Mouse (Mus musculus) regulatory T cell (primary cell): ENCODE data around the gene Fyb2.
"Not testable (repeated sequence)": the region's sequence is repeated elsewhere in the genome, so short reads cannot be mapped to it uniquely, and the experiment has no call there.

Experiments
- in situ Hi-C: fragments of 300-600 bp; cut with MboI, MseI; formaldehyde crosslinking; loops from one replicate; pipeline ENCODE4 v1.15.1; 2025; ENCODE audit warnings: high pct_unique_total_duplicates

Fyb2 gene

GRCm38 (mm10) chr4:104939535-104939934, 26.3 kb downstream of the Fyb2 start:
- in situ Hi-C loops = no loop called here

GRCm38 (mm10) chr4:104941895-104942294, 28.6 kb downstream of the Fyb2 start:
- in situ Hi-C loops = no loop called here

GRCm38 (mm10) chr4:104944482-104944881, 31.2 kb downstream of the Fyb2 start:
- in situ Hi-C loops = no loop called here

- in situ Hi-C loops = no loop called here
Observed at GRCm38 (mm10) chr4:104948886-104949285, 35.6 kb downstream of the Fyb2 start.

DNA sequence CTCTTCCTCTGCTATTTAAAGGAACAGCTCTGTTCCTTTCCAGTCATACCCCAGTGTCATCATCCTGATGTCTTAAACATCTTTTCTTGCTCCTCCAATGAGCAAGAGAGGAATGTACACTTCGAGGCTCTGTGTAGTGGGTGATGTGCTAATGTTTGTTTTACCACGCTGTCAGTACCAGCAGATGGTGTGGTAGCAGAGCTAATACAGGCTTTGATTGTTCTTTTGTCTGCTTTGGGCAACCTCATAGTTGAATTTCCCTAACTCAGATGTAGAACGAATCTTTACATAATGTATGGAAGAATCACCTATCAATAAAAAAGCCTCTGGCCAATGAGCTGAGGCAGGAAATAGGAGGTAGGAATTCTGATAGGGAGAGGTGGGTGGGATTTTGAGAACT, 36.0 kb downstream of the Fyb2 start:
- in situ Hi-C loops = no loop called here

GRCm38 (mm10) chr4:104951280-104951878, 38.1 kb downstream of the Fyb2 start:
- in situ Hi-C loops = no loop called here

DNA sequence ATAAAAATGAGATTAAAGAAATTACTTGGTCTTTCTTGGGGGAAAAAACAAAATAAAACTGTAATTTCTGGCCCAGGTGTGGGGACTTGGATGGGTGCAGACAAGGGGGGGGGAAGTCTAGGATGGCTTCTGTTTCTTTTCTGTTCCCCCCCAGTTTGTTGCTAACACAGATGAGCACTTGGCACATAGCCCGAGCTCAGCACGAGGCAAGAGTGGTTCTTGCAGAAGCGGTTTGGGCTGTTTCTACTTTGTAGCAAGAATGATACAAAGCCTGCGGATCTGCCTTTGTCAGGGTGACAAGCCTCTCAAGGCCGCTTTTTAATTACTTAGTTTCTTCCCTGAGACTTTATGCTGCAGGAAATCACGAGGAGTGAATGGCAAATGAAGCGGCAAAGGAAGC, 43.4 kb downstream of the Fyb2 start:
- in situ Hi-C loops = no loop called here

- in situ Hi-C loops = no loop called here
Observed at GRCm38 (mm10) chr4:104961431-104961830, 48.2 kb downstream of the Fyb2 start.

DNA sequence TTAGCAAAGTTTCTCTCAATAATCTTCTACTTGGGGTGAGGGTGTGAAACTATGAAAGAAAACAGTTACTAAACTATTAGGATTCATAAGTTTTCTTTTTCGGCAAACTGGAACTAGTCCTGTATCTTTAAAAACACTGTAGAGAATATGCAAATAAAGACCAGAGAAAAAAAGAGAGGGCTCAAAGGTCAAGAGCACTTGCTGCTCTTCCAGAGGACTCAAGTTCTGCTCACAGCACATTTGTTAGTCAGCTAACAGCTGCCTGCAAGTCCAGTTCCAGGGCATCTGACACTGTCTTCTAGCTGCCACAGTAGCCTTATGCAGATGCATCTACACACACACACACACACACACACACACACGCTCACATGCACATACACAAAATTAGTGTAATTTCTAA, 59.4 kb downstream of the Fyb2 start:
- in situ Hi-C loops = no loop called here

GRCm38 (mm10) chr4:104975162-104975830, 62.0 kb downstream of the Fyb2 start:
- in situ Hi-C loops = no loop called here

GRCm38 (mm10) chr4:104985960-104986632, 72.8 kb downstream of the Fyb2 start:
- in situ Hi-C loops = no loop called here

GRCm38 (mm10) chr4:104987631-104988030, 74.4 kb downstream of the Fyb2 start:
- in situ Hi-C loops = no loop called here

DNA sequence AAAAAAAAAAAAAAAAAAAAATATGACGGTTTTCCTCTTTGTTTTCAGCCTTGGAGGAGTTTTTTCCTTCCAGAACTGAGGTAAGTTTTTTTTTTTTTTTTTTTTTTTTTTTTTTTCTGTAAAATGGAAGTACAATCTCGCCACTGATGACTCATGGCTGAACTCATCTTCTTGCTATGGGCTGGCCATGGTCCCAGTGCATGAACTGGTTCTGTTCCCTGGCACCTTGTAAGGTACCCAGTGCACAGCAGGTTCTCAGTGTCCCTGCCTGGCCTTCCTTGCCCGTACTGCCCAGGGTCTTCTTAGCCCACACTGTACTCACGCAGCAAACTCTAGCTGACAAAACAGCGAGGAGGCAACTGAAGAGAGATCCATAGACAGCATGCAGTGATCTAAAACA, 74.8 kb downstream of the Fyb2 start:
- in situ Hi-C loops = no loop called here

GRCm38 (mm10) chr4:104988709-104989108, 75.5 kb downstream of the Fyb2 start:
- in situ Hi-C loops = no loop called here

- in situ Hi-C loops = no loop called here
Observed at GRCm38 (mm10) chr4:104990016-104990415, 76.8 kb downstream of the Fyb2 start.

GRCm38 (mm10) chr4:104990686-104991085, 77.4 kb downstream of the Fyb2 start:
- in situ Hi-C loops = no loop called here

GRCm38 (mm10) chr4:104992271-104992670, 79.0 kb downstream of the Fyb2 start:
- in situ Hi-C loops = no loop called here

DNA sequence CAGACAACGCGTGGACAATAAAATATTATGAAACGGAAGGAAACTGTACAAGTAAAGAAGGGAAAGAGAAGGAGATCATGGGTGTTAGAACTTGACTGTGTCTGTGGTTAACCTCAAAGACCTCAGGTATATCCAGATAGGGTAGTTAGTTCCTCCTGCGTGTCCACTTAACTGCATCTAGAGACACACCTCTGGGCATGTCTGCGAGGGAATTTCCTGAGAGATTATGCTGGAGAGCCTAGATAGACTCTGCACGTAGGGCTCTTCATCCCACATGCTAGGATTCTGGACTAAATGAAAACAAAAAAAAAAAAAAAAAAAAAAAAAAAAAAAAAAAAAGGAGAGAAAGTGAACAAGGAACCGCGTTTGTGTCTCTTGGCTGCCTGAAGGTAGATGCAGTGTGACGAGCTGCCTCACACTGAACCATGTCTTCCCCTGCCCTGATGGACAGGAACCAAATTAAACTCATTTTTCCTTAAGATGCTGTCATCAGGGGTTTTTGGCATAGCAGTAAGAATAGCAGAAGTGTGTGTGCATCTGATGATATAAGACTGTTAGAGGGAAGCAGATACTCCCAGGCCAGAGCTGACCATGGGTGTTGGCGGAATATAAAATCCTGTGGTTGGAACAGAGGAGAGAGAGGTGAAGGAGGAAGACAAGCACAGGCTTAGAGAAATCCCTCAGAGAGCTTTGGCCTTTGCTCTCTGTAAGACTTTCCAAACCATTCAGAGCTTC, 80.1 kb downstream of the Fyb2 start:
- in situ Hi-C loops = no loop called here

DNA sequence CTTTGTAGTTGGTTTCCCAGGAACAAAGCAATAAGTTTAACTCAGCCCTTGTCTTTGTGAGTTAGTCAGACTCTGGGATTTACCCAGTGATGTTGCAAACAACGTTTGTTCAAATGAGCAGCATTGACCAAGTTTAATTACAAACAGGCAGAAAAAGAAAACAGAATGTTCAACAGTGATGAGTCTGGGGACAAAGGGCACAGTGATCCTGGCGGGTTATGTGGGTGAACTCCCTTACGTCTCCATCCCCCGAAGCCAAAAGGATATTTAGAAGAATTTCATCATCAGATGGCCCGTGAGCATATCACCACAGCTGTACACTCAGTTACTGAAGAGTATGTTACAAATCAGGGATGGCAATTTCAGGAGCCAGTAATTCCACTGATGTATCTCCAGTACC, 86.4 kb downstream of the Fyb2 start:
- in situ Hi-C loops = no loop called here

DNA sequence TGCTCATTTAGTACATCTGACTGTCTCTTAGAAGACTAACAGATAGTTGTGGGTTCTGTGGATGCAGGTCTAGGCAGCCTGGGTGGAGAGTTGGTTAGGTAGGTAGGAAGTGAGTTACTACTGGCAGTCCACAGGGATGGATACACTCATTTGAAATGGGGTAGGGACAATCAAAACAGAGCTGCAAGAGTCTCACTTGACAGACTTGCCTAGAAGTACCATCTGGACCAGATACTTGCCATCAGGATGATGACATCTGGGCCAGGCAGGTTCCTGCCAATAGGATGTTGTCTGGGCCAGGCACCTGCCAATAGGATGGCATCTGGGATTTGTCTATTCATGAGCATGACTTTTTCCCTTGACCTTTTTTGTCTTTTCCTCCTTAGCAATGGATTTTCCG, 88.5 kb downstream of the Fyb2 start:
- in situ Hi-C loops = no loop called here

DNA sequence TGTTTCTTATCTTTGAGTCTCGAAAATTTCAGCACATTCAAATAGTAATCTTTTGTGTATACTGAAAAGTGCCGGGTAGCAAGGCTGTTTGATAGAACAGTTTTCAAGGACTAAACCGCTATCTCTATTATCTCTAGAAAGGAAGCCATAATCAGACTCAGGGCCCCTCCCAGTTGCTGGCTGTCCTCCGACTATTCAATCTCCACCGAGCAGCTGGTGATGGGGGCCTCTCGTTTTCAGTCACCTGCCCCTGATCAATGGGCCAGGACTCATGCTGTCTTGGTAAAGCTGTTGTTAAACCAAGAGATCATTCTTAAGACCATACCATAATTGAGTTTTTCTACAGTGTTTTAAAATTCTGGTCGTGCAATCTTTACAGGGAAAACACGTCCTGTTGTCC, 90.9 kb downstream of the Fyb2 start:
- in situ Hi-C loops = no loop called here

GRCm38 (mm10) chr4:105004649-105005048, 91.4 kb downstream of the Fyb2 start:
- in situ Hi-C loops = not testable (repeated sequence)
